Mouse (Mus musculus): ENCODE measurements at regions not wholly inside any gene's neighbourhood (a gene's known extent, or its start where the extent isn't known, plus 50 kb on each side); places are given as distances from the start of the nearest gene placed in this dataset.
"Not testable (repeated sequence)": the region's sequence is repeated elsewhere in the genome, so short reads cannot be mapped to it uniquely, and the experiment has no call there.

DNA sequence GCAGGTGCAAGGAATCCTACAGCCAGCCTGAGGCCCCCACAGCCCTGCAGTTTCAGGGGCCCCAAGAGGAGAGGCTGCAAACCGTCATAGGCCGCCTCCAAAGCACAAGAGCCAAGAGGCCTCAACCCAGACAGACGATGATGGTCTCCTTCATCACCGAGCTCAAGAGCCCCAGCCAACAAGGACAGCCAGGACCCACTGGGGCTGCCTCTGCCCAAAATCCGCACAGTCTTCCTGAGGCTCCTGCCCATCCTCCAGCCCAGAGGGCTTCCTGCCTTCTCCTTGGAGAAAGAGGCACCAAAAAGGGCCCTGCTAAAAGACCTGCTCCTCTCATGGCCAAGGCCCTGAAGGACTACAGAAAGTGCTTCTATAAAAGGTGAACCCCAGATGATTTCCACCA lies 112.3 kb downstream of the Nus1 start:
- H3K4me1 ChIP-seq (ENCODE audit: control insufficient read depth, insufficient read depth, low read length); H3K4me3 ChIP-seq (ENCODE audit: insufficient read depth, low read length); H3K27ac ChIP-seq (ENCODE audit: insufficient read depth, low read length): not testable (repeated sequence)

DNA sequence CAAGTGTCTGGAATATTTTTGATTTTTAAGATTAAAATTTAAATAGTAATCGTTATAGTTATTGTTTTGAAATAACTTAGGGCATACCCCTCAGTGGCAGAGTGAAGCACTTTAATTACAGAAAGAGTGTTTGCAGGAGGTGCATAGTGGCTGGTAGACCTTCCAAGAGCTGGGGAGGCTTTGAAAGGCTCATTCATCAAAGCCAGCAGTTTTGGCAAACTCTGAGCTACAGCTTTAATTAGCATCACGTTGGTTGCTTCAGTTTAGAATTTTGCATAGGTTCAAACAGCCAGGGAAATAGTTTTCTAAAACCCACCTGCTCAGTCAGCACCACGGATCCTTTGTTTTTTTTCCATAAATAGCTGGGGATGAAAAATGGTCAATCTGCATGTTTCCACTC lies 113.5 kb downstream of the Nus1 start:
- Histone ChIP-seq H3K27ac (ENCODE audit: insufficient read depth, low read length) (no peak overlapping the region), H3K4me3 (ENCODE audit: insufficient read depth, low read length) (no peak overlapping the region), H3K4me1 (ENCODE audit: control insufficient read depth, insufficient read depth, low read length) (no peaks in the 10 kb centered on the region)
- TF ChIP-seq POLR2A (IDR thresholded peaks at IDR 0.05; ENCODE audit: extremely low read depth, insufficient read depth, low read length) = no peak
- TF ChIP-seq CTCF (IDR thresholded peaks at IDR 0.05; ENCODE audit: extremely low read depth, insufficient read depth, low read length) = no peak

DNA sequence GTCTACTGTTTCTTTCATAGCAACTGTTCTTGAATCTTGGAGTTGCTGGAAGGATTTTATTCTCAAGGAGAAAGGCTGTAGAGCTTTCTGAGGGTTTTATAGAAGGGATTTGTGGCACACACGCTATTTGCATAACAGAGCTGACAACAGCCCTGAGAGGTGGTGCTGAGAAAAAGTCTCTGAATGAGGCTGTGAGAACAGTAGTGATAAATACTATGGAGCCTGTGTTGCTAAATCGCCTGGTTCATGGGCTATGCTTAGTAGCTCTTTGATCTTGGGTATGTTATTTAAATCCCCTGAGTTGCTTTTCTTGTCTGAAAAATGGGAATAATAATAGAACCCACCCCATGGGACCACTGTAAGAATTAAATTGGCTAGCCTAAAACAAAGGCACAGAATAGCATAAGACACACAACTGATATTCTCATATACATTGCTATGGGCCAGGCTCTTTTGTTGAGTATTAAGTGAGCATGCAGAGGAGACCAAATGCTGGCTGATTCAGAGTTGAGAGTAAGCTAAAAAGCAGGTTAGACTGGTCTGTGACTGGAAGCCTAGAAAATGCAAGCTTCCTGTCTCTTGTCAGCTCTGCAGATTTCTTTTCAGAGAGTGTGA lies 116.0 kb downstream of the Nus1 start:
- H3K4me3 ChIP-seq (ENCODE audit: insufficient read depth, low read length) = no peak overlapping the region
- TF ChIP-seq CTCF (IDR thresholded peaks at IDR 0.05; ENCODE audit: extremely low read depth, insufficient read depth, low read length) = no peak
- TF ChIP-seq POLR2A (IDR thresholded peaks at IDR 0.05; ENCODE audit: extremely low read depth, insufficient read depth, low read length) = no peak
- H3K27ac ChIP-seq (ENCODE audit: insufficient read depth, low read length) = no peak overlapping the region
- H3K4me1 ChIP-seq (ENCODE audit: control insufficient read depth, insufficient read depth, low read length) = no peaks in the 10 kb centered on the region

DNA sequence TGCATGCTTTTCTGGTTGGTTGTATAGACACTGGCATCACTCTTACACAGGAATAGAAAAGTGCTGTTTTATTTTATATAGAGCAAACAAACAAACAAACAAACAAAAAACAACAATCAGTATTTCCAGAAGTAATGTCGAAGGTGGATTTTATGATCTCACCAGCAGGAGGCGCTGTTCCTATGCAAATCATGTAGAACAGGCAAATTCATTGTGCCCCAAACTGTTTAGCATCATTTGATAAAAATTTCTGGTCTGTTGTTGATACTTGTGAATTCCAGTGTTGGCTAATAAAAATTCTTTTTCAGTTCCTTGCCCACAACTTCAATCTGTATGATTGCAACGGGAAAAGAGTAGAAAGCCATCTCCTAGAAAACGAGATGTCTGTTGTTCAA lies 116.5 kb downstream of the Nus1 start:
- H3K27ac ChIP-seq (ENCODE audit: insufficient read depth, low read length) = no peak overlapping the region
- H3K4me1 ChIP-seq (ENCODE audit: control insufficient read depth, insufficient read depth, low read length) = no peaks in the 10 kb centered on the region
- H3K4me3 ChIP-seq (ENCODE audit: insufficient read depth, low read length) = no peak overlapping the region
- peak; percentile 49; the same call in 1 of the 2 replicates for TF ChIP-seq CTCF (IDR thresholded peaks at IDR 0.05; ENCODE audit: extremely low read depth, insufficient read depth, low read length)
- TF ChIP-seq POLR2A (IDR thresholded peaks at IDR 0.05; ENCODE audit: extremely low read depth, insufficient read depth, low read length) = no peak

DNA sequence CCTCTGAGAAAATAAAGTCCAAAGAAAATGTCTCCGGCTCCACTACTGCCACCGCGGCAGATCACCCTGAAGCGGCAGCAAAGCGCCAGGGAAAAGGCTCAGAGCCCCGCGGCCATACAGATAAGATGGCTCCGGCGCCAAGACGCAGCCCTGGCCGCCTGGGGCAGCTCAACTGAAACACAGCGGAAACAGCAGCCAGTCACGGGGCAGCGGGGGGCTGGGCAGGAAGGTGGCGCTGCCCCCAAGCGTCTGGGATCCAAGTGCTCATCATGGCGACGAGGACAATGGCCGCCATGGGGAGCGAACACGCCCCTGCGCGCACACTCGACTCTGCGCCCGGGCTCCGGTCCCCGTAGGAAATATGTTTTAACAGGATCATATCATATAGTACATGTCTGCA lies 128.2 kb downstream of the Nus1 start:
- Histone ChIP-seq H3K4me3 (ENCODE audit: insufficient read depth, low read length) (no peak overlapping the region), H3K27ac (ENCODE audit: insufficient read depth, low read length) (no peak overlapping the region), H3K4me1 (ENCODE audit: control insufficient read depth, insufficient read depth, low read length) (no peaks in the 10 kb centered on the region)
- no peak for TF ChIP-seq POLR2A (IDR thresholded peaks at IDR 0.05; ENCODE audit: extremely low read depth, insufficient read depth, low read length)
- no peak for TF ChIP-seq CTCF (IDR thresholded peaks at IDR 0.05; ENCODE audit: extremely low read depth, insufficient read depth, low read length)

DNA sequence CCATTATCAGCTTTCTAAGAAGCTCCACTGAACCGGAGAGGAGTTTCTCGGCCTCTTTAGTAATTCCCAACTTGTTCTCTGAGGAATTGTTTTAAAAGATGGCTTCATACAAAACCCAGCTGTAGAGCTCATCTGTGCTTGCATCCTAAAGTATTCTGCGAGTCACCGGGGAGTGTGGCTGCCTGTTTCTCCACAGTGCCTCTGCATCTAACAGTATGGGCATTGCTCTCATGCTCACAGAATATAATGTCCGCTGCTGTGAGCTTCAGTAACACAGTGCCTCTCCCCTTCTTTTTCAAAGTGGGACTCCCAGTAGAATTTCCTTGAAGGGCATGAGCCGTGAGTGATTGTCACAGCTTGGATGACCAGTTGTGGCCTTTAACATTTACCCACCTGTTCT lies 113.0 kb upstream of the Slc35f1 start:
- H3K4me1 ChIP-seq (ENCODE audit: control insufficient read depth, insufficient read depth, low read length) = no peaks in the 10 kb centered on the region
- H3K4me3 ChIP-seq (ENCODE audit: insufficient read depth, low read length) = no peak overlapping the region
- no peak for TF ChIP-seq POLR2A (IDR thresholded peaks at IDR 0.05; ENCODE audit: extremely low read depth, insufficient read depth, low read length)
- no peak for TF ChIP-seq CTCF (IDR thresholded peaks at IDR 0.05; ENCODE audit: extremely low read depth, insufficient read depth, low read length)
- no peak overlapping the region for H3K27ac ChIP-seq (ENCODE audit: insufficient read depth, low read length)

DNA sequence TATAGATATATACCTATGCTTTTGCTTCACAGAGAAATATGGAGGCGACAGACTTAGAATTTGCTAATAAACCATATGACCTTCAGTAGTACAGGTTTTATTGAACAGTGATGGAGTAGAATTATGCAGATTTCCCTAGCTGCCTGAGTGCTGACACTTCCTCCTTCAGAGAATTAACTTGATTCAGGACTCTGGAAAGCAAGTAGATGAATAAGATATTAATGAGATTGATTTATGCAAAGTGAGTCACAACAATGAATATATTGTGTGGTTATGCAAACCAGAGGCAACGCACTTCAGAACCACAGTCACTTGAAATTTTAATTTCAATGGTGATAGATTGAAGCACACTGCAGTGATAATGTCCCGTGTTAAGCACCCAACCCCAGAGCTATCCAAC lies 112.5 kb upstream of the Slc35f1 start:
- TF ChIP-seq POLR2A (IDR thresholded peaks at IDR 0.05; ENCODE audit: extremely low read depth, insufficient read depth, low read length) (no peak), CTCF (IDR thresholded peaks at IDR 0.05; ENCODE audit: extremely low read depth, insufficient read depth, low read length) (no peak)
- Histone ChIP-seq H3K4me1 (ENCODE audit: control insufficient read depth, insufficient read depth, low read length) (no peaks in the 10 kb centered on the region), H3K27ac (ENCODE audit: insufficient read depth, low read length) (no peak overlapping the region), H3K4me3 (ENCODE audit: insufficient read depth, low read length) (no peak overlapping the region)

DNA sequence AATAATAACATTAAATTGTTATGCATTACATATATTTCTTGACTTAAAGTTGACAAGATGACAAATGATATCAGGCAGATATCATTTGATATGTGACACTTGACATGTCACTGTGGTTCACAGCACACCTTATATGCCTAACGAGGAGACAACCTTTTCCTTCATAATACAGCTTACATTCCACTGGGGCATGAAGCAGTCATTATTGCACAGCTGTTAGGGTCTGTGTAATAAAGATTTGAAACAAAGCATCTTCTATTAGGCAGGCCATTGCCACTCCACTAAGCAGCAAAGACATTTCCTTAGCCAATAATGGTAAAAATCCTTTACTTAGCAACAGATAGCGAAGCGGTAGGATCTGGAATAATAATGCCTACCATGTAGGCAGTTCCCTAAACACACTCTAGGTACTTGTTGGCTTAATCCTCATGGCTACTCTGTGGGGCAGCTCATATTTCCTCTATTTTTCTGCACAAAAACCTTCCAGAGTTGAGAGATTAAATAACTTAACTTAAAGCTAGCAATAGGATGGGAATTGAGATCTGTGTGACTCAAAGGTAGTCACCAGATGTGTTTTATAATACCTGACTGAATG lies 112.0 kb upstream of the Slc35f1 start:
- Histone ChIP-seq H3K27ac (ENCODE audit: insufficient read depth, low read length) (no peak overlapping the region), H3K4me3 (ENCODE audit: insufficient read depth, low read length) (no peak overlapping the region), H3K4me1 (ENCODE audit: control insufficient read depth, insufficient read depth, low read length) (no peaks in the 10 kb centered on the region)
- TF ChIP-seq POLR2A (IDR thresholded peaks at IDR 0.05; ENCODE audit: extremely low read depth, insufficient read depth, low read length) = no peak
- no peak for TF ChIP-seq CTCF (IDR thresholded peaks at IDR 0.05; ENCODE audit: extremely low read depth, insufficient read depth, low read length)

DNA sequence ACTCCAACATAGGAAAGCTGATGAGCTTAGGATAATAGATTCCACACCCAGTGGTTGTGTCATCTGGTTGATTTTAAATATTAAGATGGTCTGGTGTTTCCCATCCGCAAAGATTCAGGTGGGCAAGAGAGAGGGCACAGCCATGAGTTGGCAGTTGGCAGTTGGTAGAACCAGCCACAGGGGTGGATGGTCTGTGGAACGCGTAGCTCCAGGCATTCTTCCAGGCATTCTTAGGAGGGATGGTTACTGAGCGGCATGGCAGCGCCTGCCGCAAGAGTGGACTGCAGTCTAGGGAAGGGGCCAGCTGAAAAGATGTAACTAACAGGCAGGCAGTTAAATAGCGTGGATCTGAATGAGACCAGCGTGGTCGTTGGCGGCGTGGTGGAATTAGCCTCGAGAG lies 96.6 kb upstream of the Slc35f1 start:
- Histone ChIP-seq H3K27ac (ENCODE audit: insufficient read depth, low read length) (no peak overlapping the region), H3K4me1 (ENCODE audit: control insufficient read depth, insufficient read depth, low read length) (no peaks in the 10 kb centered on the region), H3K4me3 (ENCODE audit: insufficient read depth, low read length) (no peak overlapping the region)
- TF ChIP-seq CTCF (IDR thresholded peaks at IDR 0.05; ENCODE audit: extremely low read depth, insufficient read depth, low read length) (no peak), POLR2A (IDR thresholded peaks at IDR 0.05; ENCODE audit: extremely low read depth, insufficient read depth, low read length) (no peak)

Measured in cortical plate, adult 2 months (tissue).